Mouse (Mus musculus): ENCODE measurements around the gene Slc17a7. TPM values are rescaled to one million over a fixed set of nuclear protein-coding genes. Genes with fewer than 3 reads are reported as not detected.

Gene Slc17a7
- polyA plus RNA-seq (2014; fragmentation: Nextera tagmentation; extraction: Ambion mirVana): 14.6 and 15.9 TPM in 2 replicates

- no peak; the same call in 1 of the 2 replicates for ATAC-seq
- H3K27ac ChIP-seq (ENCODE audit: low read depth, low read length): peak within 1 kb of the TSS; percentile 52; the same call in 1 of the 2 replicates
- peak within 1 kb of the TSS; percentile 45 for H3K4me3 ChIP-seq (ENCODE audit: low read depth, low read length)
- 0 out of 2 replicates have a peak, but pooled peaks cover 7% of the 10 kb centered on the region for H3K36me3 ChIP-seq (ENCODE audit: control insufficient read depth, insufficient read depth, low read length)
- H3K4me2 ChIP-seq (ENCODE audit: low read length): peak within 1 kb of the TSS; percentile 57
- peaks cover 10% of the 10 kb centered on the region for H3K4me1 ChIP-seq (ENCODE audit: control insufficient read depth, insufficient read depth, low read length)
- under 1% methylated on average over 40 of the region's 41 CpGs for WGBS
- peaks cover 56% of the 10 kb centered on the region for H3K27me3 ChIP-seq (replicated peaks; ENCODE audit: control insufficient read depth, insufficient read depth, low read length)
- DNase-seq (ENCODE audit: low spot score): peak; percentile 45
- no peaks in the 10 kb centered on the region for H3K9me3 ChIP-seq (replicated peaks; ENCODE audit: control insufficient read depth, low read length)
- peak within 1 kb of the TSS; percentile 65 for H3K9ac ChIP-seq (ENCODE audit: low read length)
Observed at GRCm38 (mm10) chr7:45163735-45164490, at the start of gene Slc17a7. TSS of gene Slc17a7 (plus strand) at chr7:45163949.

- DNase-seq (ENCODE audit: low spot score) (no peak), ATAC-seq (no peak)
- H3K27ac ChIP-seq (ENCODE audit: low read depth, low read length): no peak overlapping the region
- no peak overlapping the region for H3K4me2 ChIP-seq (ENCODE audit: low read length)
- no peak overlapping the region for H3K9ac ChIP-seq (ENCODE audit: low read length)
- H3K27me3 ChIP-seq (replicated peaks; ENCODE audit: control insufficient read depth, insufficient read depth, low read length): no peaks in the 10 kb centered on the region
- H3K9me3 ChIP-seq (replicated peaks; ENCODE audit: control insufficient read depth, low read length): no peaks in the 10 kb centered on the region
- H3K4me1 ChIP-seq (ENCODE audit: control insufficient read depth, insufficient read depth, low read length): no peaks in the 10 kb centered on the region
- WGBS: 90% methylated on average over 8 of the region's 8 CpGs
- H3K4me3 ChIP-seq (ENCODE audit: low read depth, low read length): no peak overlapping the region
- H3K36me3 ChIP-seq (ENCODE audit: control insufficient read depth, insufficient read depth, low read length): peaks cover 49% of the 10 kb centered on the region
Observed at GRCm38 (mm10) chr7:45117566-45117965, 46.2 kb upstream of the Slc17a7 start.

- H3K27me3 ChIP-seq (replicated peaks; ENCODE audit: control insufficient read depth, insufficient read depth, low read length): no peaks in the 10 kb centered on the region
- no peak overlapping the region for H3K4me2 ChIP-seq (ENCODE audit: low read length)
- peaks cover 6% of the 10 kb centered on the region; the same call in 1 of the 2 replicates for H3K4me1 ChIP-seq (ENCODE audit: control insufficient read depth, insufficient read depth, low read length)
- 92% methylated on average over 6 of the region's 6 CpGs for WGBS
- DNase-seq (ENCODE audit: low spot score) (no peak), ATAC-seq (no peak)
- H3K9ac ChIP-seq (ENCODE audit: low read length): no peak overlapping the region
- H3K4me3 ChIP-seq (ENCODE audit: low read depth, low read length): no peak overlapping the region
- H3K36me3 ChIP-seq (ENCODE audit: control insufficient read depth, insufficient read depth, low read length): peaks cover 57% of the 10 kb centered on the region
- H3K9me3 ChIP-seq (replicated peaks; ENCODE audit: control insufficient read depth, low read length): no peaks in the 10 kb centered on the region
- H3K27ac ChIP-seq (ENCODE audit: low read depth, low read length): no peak overlapping the region
Observed at GRCm38 (mm10) chr7:45118336-45118735, 45.4 kb upstream of the Slc17a7 start.

- ATAC-seq: no peak
- Histone ChIP-seq H3K9me3 (replicated peaks; ENCODE audit: control insufficient read depth, low read length) (no peaks in the 10 kb centered on the region), H3K4me2 (ENCODE audit: low read length) (no peak overlapping the region), H3K4me3 (ENCODE audit: low read depth, low read length) (no peak overlapping the region), H3K4me1 (ENCODE audit: control insufficient read depth, insufficient read depth, low read length) (peaks cover 7% of the 10 kb centered on the region; the same call in 1 of the 2 replicates), H3K9ac (ENCODE audit: low read length) (no peak overlapping the region; the same call in 1 of the 2 replicates), H3K27me3 (replicated peaks; ENCODE audit: control insufficient read depth, insufficient read depth, low read length) (no peaks in the 10 kb centered on the region), H3K36me3 (ENCODE audit: control insufficient read depth, insufficient read depth, low read length) (peaks cover 61% of the 10 kb centered on the region), H3K27ac (ENCODE audit: low read depth, low read length) (no peak overlapping the region)
- 75% methylated on average over 5 of the region's 5 CpGs for WGBS
- DNase-seq (ENCODE audit: low spot score): no peak
Observed at GRCm38 (mm10) chr7:45119780-45120709, 43.7 kb upstream of the Slc17a7 start.

- Histone ChIP-seq H3K4me2 (ENCODE audit: low read length) (no peak overlapping the region), H3K4me1 (ENCODE audit: control insufficient read depth, insufficient read depth, low read length) (peaks cover 7% of the 10 kb centered on the region; the same call in 1 of the 2 replicates), H3K9me3 (replicated peaks; ENCODE audit: control insufficient read depth, low read length) (no peaks in the 10 kb centered on the region), H3K36me3 (ENCODE audit: control insufficient read depth, insufficient read depth, low read length) (peaks cover 75% of the 10 kb centered on the region), H3K4me3 (ENCODE audit: low read depth, low read length) (no peak overlapping the region), H3K27me3 (replicated peaks; ENCODE audit: control insufficient read depth, insufficient read depth, low read length) (no peaks in the 10 kb centered on the region), H3K9ac (ENCODE audit: low read length) (no peak overlapping the region), H3K27ac (ENCODE audit: low read depth, low read length) (no peak overlapping the region)
- DNase-seq (ENCODE audit: low spot score) (no peak), ATAC-seq (no peak)
- WGBS: 72% methylated on average over 8 of the region's 8 CpGs
Observed at GRCm38 (mm10) chr7:45121404-45121803, 42.3 kb upstream of the Slc17a7 start.

- H3K27ac ChIP-seq (ENCODE audit: low read depth, low read length): no peak overlapping the region
Observed at GRCm38 (mm10) chr7:45121966-45122365, 41.8 kb upstream of the Slc17a7 start.

GRCm38 (mm10) chr7:45122561-45123185, 41.1 kb upstream of the Slc17a7 start:
- H3K9ac ChIP-seq (ENCODE audit: low read length): peak overlapping the region; percentile 95
- peaks cover 14% of the 10 kb centered on the region; the same call in 1 of the 2 replicates for H3K4me1 ChIP-seq (ENCODE audit: control insufficient read depth, insufficient read depth, low read length)
- H3K4me3 ChIP-seq (ENCODE audit: low read depth, low read length): peak overlapping the region; percentile 88
- H3K4me2 ChIP-seq (ENCODE audit: low read length): peak overlapping the region; percentile 84
- no peak overlapping the region for H3K27ac ChIP-seq (ENCODE audit: low read depth, low read length)
- no peak for ATAC-seq
- H3K27me3 ChIP-seq (replicated peaks; ENCODE audit: control insufficient read depth, insufficient read depth, low read length): no peaks in the 10 kb centered on the region
- peaks cover 83% of the 10 kb centered on the region for H3K36me3 ChIP-seq (ENCODE audit: control insufficient read depth, insufficient read depth, low read length)
- H3K9me3 ChIP-seq (replicated peaks; ENCODE audit: control insufficient read depth, low read length): no peaks in the 10 kb centered on the region
- 87% methylated on average over 15 of the region's 15 CpGs for WGBS
- DNase-seq (ENCODE audit: low spot score): no peak

More at GRCm38 (mm10) chr7:45121966-45122365, 41.8 kb upstream of the Slc17a7 start:
- Histone ChIP-seq H3K4me1 (ENCODE audit: control insufficient read depth, insufficient read depth, low read length) (peaks cover 10% of the 10 kb centered on the region; the same call in 1 of the 2 replicates), H3K36me3 (ENCODE audit: control insufficient read depth, insufficient read depth, low read length) (peaks cover 80% of the 10 kb centered on the region), H3K27me3 (replicated peaks; ENCODE audit: control insufficient read depth, insufficient read depth, low read length) (no peaks in the 10 kb centered on the region), H3K4me2 (ENCODE audit: low read length) (no peak overlapping the region), H3K9ac (ENCODE audit: low read length) (no peak overlapping the region), H3K4me3 (ENCODE audit: low read depth, low read length) (no peak overlapping the region), H3K9me3 (replicated peaks; ENCODE audit: control insufficient read depth, low read length) (no peaks in the 10 kb centered on the region)
- ATAC-seq (no peak), DNase-seq (ENCODE audit: low spot score) (no peak)

- 27% methylated on average over 12 of the region's 12 CpGs for WGBS
- ATAC-seq (no peak), DNase-seq (ENCODE audit: low spot score) (no peak)
- Histone ChIP-seq H3K27ac (ENCODE audit: low read depth, low read length) (no peak overlapping the region), H3K4me3 (ENCODE audit: low read depth, low read length) (peak overlapping the region; percentile 88), H3K4me1 (ENCODE audit: control insufficient read depth, insufficient read depth, low read length) (peaks cover 14% of the 10 kb centered on the region; the same call in 1 of the 2 replicates), H3K36me3 (ENCODE audit: control insufficient read depth, insufficient read depth, low read length) (peaks cover 79% of the 10 kb centered on the region), H3K9ac (ENCODE audit: low read length) (peak overlapping the region; percentile 95), H3K9me3 (replicated peaks; ENCODE audit: control insufficient read depth, low read length) (no peaks in the 10 kb centered on the region), H3K4me2 (ENCODE audit: low read length) (peak overlapping the region; percentile 84), H3K27me3 (replicated peaks; ENCODE audit: control insufficient read depth, insufficient read depth, low read length) (no peaks in the 10 kb centered on the region)
Observed at GRCm38 (mm10) chr7:45123186-45123570, 40.6 kb upstream of the Slc17a7 start.
